Mouse (Mus musculus): ENCODE results near the gene Rnf115. TPM values are rescaled to one million over a fixed set of nuclear protein-coding genes. Genes with fewer than 3 reads are reported as not detected.

The Rnf115 gene
- total RNA-seq, 4 experiments from 2014 or later: 21.5 to 32.5 (median 27.8) TPM

DNA sequence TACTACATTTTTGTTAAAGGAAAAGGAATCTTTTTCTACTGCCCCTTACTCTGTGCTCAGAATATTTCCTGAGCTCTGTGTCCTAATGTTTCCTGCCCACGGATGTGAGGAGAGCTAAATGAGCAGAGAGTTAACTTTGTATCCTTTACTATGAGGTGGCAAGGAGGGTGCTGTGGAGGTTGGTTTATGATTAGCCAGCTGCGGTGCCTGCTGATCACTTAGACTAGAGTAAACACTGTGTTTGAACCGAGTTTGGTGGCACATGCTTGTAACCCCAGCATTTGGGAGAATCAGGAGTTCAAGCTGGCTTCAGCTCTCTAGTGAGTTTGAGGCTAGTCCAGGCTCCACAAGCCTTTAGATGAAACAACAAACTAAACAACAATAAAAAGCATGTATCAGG, 49.7 kb downstream of the Rnf115 start:
- DNase-seq (ENCODE audit: low spot score): no peak

DNA sequence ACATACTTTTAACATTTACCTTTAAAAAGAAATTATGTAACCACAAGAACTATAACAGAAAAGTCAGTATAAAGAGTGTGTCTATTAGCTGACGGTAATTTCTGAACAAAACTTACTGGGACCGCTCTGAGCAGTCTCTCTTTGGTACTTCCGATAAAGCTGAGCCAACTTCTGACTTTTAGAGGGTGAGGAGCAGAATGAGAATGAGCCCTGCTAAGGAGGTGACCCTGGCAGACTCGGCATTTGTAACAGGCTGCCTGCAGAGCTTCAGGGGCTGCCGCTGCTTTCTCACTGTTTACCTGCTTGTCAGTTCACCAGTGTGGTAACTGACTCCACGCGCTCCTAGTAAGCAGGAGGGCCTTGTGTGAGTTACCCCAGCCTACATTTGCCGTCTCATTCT, 54.8 kb downstream of the Rnf115 start:
- no peak for DNase-seq (ENCODE audit: low spot score)

DNA sequence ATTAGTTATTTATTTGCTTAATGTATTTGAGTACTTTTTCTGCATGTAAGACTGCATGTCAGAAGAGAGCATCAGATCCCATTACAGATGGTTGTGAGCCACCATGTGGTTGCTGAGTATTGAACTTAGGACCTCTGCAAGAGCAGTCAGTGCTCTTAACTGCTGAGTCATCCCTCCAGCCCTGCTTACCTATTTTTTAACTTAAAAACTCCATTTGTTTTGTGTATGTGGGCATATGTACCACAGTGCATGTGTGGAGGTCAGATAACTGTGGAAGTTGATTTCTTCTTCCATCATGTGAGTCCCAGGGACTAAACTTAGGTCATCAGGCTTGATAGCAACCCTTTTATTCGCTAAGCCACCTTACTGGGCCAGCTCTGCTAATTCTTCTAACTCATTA, 60.3 kb downstream of the Rnf115 start:
- no peak for DNase-seq (ENCODE audit: low spot score)

DNA sequence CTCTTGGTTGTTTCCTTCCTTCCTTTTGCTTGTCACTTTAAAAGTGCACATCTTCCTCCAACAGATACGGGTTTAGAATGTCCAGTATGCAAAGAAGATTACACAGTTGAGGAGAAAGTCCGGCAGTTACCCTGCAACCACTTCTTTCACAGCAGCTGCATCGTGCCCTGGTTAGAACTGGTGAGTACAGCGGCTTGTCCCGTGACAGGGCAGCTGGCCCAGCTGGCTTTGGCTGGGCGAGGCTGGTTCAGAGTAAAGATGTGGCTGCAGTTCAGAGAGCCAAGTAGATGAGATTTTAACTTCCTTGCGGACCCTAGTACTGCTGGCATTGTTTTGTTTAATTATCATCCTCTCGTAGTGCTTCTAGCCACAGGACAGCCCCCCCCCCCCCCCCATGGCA, 61.0 kb downstream of the Rnf115 start:
- peak; percentile 37 for DNase-seq (ENCODE audit: low spot score)

DNA sequence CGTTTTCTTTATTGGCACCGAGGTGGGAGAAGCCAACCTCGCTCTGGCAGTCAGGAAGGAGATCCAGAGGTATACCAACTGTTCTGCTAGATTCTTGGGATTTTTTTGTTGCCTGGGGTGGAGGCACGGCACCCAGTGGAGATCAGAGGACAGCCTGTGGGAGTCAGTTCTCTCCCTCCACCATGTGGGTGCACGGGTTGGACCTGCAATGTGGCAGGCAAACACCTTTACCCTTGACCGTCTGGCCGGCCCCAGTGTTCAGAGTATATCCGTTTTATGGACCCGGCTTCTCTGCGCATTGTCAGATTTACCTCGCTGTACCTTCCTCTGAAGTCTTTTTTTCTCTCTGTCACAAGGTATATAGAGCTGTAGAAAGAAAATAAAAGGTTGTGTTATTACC, 72.8 kb downstream of the Rnf115 start:
- DNase-seq (ENCODE audit: low spot score): no peak

DNA sequence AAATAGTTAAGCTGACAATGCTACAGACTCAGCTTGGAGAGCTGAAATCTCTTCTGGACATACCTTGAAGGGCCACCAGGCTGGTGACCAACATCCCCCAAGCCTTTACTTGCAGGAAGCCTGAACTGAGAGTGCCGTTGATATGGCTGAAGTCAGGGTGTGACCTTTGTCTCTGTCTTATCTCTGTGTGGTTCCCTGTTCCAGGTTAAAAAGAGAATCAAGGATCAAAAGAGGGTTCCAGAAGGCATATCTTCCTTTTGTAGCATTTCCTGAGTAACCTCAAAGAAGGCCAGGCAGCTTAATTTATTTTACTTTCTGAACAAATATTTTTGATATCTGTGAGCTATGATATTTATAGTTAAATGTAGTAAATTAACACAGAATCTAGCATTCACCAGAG, 74.8 kb downstream of the Rnf115 start:
- no peak for DNase-seq (ENCODE audit: low spot score)

DNA sequence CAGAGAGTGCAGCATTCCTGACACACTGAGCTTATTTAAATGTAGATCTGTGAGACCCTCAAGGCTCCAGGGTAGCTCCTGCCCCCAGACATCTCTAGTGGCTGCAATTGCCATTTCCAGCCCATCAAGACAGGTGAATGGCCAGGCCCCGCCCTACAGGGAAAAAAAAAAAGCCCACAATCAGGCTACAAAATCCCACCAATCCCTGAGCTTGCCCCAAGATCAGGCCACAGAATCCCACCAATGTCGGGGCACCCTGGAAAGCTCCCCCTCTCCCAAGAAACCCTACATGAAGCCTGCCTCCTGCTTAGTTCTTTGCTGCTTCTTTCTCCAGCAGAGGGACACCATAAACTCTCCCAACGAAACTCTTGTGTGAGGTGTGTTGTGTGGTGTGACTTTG, 80.7 kb downstream of the Rnf115 start:
- no peak for DNase-seq (ENCODE audit: low spot score)

DNA sequence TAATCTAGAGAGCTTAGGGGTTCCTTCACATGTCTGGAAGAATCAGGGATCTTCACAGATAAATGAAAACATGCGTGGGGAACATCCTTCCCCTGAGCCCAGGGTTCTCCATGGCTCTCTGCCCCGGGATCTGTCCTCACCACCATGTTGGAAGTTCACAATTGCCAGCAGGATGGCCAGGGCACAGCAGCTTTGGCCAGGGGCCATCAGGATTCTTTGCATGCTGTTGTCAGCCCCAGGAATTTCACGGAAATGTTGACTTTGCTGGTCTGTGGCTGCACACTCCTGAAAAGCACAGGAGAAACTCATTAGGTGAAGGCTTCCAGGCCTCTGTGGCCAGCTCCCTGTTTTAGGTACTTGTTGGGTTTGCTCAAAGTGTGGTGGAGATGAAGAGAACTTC, 81.2 kb downstream of the Rnf115 start:
- no peak for DNase-seq (ENCODE audit: low spot score)

DNA sequence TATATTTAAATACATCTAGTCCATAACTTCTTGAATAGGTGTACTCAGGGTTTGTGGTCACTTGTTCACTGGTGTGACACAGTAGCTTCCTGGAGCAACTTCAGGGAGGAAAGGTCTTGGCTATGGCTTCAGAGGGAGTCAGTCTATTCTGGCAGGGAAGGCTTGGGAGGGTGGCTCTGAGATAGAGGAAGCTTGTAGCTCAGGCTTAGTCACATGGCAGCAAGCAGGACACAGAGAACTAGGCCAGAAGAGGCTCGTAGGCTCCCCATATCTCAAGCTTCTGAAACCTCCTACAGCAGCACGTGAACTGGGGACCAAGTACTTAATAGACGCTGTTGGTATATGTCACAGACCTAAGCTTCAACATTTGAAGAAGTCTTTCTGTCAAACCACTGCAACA, 83.8 kb downstream of the Rnf115 start:
- peak; percentile 25 for DNase-seq (ENCODE audit: low spot score)

DNA sequence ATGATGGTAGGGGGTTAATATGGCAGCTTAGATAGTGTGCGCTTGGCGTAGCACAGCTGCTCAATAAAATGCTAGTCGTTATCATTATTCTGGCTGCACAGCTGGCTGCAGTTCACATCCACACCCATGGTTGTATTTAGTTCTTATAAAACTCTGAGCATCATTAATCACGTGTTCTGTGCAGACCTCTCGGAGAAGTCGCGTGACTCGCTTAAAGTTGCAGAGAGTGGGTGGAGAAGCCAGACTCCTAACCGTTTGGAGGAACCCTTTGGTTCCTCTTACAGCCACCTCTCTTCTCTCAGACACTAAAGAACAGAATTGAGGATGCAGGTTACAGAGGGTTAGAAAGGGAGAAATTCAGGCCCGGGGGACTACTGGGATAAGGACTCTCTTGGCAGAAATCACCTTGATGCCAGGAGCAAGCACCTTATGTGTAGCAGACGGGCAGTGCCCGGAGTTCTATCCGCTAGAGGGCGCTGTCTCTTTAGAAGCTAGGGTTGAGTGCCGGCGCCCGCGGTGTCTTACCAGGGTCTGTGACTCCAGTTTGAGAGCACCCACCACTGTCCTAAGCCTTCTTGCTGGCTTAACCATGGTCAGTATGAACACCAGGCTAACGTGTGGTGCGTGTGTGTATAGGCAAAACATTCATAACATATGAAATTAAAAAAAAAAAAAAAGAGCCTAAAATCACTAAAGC, 85.1 kb downstream of the Rnf115 start:
- peak; percentile 65 for DNase-seq (ENCODE audit: low spot score)

DNA sequence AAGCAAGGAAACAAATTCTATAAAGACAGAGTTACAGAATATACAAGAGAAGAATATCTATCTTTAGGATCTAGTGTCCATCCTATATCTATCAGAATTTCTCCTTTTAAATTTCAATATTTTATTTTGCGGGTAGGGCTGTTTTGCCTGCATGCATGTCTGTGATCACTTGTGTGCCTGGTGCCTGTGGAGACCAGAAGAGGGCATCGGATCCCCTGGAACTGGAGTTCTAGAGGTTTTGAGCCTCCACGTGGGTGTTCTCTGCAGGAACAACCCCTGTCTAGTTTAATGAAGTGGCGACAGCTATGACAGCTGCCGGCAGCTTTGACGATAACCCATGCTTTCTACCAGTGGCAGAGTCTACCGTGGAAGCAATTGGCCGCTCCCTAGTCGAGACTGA, 85.6 kb downstream of the Rnf115 start:
- peak; percentile 33 for DNase-seq (ENCODE audit: low spot score)

DNA sequence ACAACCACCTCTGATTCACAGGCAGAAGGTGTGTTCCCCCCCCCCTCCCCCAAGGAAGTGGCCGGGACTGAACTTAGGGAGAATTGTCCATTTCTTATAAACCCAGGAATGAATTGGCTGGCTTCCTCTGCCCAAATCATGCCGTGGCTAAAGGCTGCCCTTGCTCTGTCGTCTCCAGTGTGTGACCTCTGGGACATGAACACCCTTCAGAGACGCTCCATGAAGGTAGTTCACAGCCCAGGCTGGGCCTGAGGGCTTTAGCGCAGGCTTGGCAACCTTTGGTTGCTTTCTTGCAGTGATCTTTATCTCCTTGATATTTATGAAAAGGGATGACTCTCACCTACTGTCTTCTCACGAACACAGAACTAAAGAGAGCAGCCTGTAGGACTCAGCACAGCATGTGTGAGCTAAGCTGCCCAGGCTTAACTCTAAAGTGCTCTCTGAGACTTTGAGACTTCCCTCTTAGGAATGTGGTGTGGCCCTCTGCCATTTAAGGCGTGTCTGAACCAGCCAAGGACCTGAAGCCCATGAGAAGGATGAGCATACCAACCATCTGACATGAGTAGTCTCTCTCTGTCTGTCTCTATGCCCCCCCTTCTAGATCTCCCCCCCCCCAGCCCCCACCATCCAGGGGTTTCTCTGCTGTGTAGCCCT, 86.3 kb downstream of the Rnf115 start:
- no peak for DNase-seq (ENCODE audit: low spot score)

DNA sequence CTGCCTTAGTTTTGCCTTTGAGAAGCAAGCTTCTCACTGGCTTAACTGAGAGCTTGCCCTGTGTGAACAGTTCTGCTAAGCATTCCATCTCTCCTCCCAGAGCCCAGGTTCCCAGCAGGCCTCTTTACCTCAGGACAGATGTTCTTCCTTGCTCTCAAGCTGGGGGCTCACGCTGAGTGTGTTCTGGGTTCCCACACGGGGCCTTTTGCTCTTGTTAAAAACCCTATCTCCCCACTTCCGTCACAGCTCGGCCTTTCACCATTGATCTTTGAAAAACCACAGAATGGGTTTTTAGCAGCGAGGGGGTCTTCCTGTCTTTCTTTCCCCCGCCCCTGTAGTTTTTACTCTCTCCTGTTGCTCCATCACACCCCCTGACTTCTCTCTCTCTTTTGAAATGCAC, 86.9 kb downstream of the Rnf115 start:
- DNase-seq (ENCODE audit: low spot score): no peak

DNA sequence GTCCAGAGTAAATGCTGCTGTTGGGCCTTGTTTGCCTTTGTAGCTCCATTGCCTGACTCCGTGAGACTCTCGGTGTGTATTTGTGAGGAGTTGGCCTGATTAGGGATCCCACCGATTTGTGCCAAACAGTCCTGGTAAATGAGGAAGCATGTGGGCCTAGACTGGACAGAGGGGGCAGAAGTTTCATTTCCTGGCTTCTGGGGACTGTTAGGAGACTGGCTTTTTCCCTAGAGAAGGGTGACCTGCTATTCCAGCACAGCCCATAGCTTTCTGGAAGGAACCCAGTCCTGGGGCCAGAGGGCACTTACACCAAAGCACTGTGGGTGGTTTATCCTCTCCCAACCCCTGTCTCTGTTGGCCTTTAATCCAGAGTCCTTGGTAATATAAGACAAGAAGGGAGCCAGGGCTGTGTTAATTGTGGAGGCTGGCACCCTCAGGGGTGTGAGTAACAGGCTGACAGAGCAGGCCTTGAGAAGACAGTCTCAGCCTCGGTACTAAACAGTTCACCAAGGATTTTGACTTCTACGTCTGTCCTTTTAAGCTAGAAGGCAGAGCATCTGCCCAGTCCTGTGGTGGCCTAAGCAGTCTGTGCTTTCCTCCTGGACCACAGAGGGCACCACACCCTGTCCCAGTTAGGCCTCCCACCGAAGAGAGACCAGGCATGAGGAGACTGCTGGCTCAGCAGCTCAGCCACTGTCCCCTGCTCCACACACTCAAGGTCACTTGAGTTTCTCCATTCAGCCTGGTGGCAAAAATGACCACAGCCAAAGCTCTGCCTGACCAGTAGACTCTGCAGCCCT, 92.9 kb downstream of the Rnf115 start:
- no peak for DNase-seq (ENCODE audit: low spot score)

DNA sequence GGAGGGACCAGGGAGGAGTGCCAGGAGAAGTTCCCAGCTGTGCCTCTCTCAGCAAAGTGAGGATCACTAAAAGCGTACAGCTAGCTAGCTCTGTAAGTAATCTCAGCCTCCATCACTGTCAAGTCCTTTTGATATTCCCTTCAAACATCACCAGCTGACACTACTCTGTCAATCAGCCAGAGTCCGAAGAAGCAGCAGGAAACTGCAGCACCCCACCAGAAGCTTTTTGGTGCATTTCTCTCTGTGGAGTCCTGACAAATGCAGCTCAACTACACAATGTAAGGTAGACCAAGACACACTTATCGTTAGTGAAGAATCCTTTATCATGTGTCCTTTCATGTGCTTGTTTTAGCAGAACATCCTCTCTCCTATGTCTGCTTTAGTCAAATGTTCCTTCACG, 94.1 kb downstream of the Rnf115 start:
- no peak for DNase-seq (ENCODE audit: low spot score)

DNA sequence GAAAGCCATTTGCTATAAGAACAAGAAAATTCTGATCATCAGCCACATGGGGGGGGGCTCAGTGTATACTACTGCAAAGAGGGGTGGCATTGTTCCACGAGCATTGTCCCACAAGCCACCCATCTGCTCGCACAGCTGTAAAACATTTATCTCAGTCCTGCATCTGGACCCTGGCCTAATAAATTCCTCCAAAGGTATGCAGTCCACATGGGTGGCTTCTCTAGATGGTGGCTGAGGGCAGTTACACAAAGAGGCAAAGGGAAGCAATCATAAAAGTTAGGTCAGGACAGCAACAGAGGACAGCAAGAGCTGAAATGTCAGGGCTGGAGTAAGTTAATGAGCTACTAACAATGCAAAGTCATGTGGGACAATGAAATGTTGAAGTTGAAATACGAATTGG, 96.2 kb downstream of the Rnf115 start:
- DNase-seq (ENCODE audit: low spot score): no peak

DNA sequence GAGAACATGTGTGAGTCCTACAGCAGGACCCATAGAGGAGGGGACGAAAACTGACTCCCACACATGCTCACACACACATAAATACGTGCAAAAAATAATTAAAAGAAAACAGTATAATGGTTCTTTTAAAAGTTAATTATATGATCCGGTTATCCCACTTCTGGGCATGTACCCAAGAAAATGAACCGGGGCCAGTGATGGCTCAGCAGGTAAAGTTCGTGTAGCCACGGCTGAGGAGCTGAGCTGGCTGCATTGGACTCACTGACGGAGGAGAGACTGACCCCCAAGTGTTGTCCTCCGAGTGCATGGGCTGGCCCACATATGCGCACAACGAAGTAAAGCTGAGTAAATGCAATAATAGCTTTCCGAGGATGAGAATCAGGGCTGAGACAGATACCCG, 97.2 kb downstream of the Rnf115 start:
- no peak for DNase-seq (ENCODE audit: low spot score)

DNA sequence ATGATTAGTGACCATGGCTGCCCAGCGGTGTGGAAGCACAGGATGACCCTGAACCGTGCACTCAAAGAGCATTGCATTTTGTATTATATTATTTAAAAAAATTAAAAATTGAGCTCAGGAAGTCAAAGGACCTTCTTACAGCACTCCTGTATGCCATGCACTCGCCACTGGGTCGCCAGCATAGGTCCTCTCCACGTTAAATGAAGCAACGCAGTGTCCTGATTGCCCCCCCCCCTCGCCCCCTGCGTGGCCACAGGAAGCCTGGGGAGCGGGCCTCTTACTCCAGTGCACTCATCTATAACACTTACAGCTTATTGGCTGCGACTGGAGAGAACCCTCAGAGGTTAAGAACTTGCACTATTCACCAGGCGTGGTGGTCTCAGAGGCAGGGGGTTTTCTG, 97.8 kb downstream of the Rnf115 start:
- DNase-seq (ENCODE audit: low spot score): no peak

DNA sequence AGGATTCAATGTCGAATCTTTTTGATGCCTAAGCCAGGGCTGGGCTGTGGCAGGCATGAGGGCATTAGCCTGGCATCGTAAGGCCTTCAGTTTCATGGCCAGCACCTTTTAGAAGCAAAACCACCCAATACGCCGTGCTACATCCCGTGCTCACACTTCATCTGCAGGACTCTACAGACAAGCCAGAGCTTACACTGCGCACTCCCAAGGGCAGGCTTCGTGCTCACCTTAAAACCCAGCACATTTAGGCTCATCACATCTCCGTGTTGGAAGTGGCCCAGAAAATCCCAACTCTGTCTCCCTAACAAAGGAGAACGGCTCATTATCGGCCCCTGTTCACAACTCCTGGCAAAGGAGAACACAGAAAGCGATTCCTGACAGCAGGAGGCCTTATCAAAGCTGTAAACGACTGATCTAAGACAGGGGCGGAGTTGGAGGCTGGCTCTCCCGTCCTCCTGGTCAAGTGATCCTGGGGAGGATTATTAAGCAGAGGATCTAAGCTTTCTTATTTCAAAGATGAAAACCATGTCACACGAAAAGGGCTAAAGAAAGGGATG, 100.9 kb downstream of the Rnf115 start:
- DNase-seq (ENCODE audit: low spot score): no peak

DNA sequence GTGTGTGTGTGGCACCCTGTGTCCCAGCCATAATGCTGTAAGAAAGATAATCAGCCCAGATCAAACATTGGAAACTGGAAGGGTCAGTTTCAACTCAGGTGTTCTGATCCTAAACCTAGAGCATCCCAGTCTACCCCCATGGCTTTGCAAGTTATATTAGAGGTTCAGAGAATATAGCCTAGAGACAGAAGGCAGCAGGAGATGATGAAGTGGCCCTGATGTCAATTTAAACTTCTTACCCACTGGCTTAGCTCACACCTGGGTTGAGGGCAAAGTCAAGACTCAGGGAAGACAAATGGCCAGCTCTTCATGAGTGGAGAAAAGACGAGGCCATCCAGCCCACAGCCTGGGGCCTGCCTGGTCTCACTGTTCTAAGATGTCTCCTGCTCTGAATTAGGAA, 101.5 kb downstream of the Rnf115 start, which contains the start of the genes Pdzk1 and Cd160:
TSS of gene Pdzk1 (plus strand) at position 301 of the 400 bp plus-strand sequence.
TSS of gene Cd160 (minus strand) at position 368 of the 400 bp plus-strand sequence.
- DNase-seq (ENCODE audit: low spot score): no peak

DNA sequence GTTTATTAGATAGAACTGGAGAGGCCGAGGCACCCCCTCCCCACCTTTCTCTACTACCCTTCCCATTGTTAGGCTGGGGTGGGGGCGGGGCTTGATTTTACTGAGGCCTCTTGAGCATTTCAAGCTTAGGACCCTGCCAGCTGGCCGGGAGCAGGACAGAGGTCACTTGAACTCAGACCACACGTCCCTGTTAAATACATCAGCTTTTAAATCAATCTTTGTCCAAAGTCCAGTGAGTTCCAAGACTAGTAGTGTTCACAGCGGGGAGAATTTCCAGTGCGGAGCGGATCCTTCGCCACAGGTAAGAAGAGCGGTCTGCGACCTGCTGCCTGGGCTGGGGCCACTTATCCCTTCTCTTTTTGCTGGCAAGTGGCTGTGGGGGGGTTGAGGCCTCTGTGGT, 102.4 kb downstream of the Rnf115 start:
- no peak for DNase-seq (ENCODE audit: low spot score)

DNA sequence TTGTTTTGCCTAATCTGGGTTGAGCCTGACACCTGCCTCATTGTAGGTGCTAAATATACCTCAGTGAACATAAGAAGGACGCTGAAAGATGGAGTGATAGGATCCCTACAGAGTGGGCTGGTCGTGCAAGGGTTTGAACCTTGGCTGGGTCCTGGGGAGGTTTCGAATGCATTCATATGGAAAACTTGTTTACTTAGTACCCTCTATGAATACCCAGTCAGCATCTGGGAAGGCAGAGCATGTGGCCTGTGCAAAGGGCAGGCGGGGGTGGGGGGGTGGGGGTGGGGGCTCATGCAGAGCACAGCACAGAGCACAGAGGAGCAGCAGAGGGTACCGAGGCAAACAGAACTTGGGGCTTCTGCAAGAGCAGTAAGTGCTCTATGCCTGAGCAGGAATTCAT, 105.5 kb downstream of the Rnf115 start:
- no peak for DNase-seq (ENCODE audit: low spot score)

Measured in heart, adult 8-10 months (tissue).